Mouse (Mus musculus) olfactory bulb, adult 2 months (tissue): ENCODE data around the gene Prex1.

Experiments used
- CTCF ChIP-seq: fragments of 200-500 bp; IDR thresholded peaks from 2 replicates; pipeline ENCODE4 v1.5.1; 2012; ENCODE audit warnings: low read depth, mild to moderate bottlenecking, low read length, moderate library complexity; ENCODE audit not compliant: insufficient read depth
- POLR2A ChIP-seq: fragments of 200-500 bp; IDR thresholded peaks from 2 replicates; pipeline ENCODE4 v1.6.1; 2012; ENCODE audit warnings: mild to moderate bottlenecking, low read depth, low read length, moderate library complexity; ENCODE audit not compliant: insufficient read depth

DNA sequence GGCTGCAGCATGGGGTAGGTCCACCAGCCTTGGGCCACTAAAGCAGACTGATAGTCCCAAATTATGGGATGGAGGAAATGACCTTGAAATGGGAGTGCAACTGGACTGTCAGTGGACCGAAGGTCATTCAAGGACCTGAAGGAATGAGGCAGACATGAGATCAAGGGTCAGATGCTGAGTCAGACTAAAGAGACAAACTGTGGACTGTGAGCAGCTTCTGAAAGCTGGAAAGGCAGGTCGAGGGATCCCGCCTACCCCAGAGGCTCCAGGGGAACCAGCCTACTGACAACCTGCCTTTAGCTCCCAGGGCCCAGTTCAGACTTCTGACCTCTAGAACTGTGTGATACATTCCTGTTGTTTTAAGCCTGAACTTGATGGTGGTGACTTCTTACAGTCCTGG, 55.3 kb downstream of the Prex1 start:
- no peak for TF ChIP-seq POLR2A
- no peak for TF ChIP-seq CTCF
